Mouse (Mus musculus) cerebellum, adult 2 months (tissue): ENCODE measurements around the gene Slc26a6.

ENCODE experiments used
- CTCF ChIP-seq: fragments of 200-500 bp; IDR thresholded peaks from 2 replicates; pipeline ENCODE4 v1.5.1; 2011; ENCODE audit warnings: low read depth, mild to moderate bottlenecking, control low read depth, low read length, moderate library complexity, borderline replicate concordance; ENCODE audit not compliant: insufficient read depth
- POLR2A ChIP-seq: fragments of 200-500 bp; IDR thresholded peaks from 2 replicates; pipeline ENCODE4 v1.6.1; 2011; ENCODE audit warnings: low read length, control low read depth, borderline replicate concordance; ENCODE audit not compliant: insufficient read depth

DNA sequence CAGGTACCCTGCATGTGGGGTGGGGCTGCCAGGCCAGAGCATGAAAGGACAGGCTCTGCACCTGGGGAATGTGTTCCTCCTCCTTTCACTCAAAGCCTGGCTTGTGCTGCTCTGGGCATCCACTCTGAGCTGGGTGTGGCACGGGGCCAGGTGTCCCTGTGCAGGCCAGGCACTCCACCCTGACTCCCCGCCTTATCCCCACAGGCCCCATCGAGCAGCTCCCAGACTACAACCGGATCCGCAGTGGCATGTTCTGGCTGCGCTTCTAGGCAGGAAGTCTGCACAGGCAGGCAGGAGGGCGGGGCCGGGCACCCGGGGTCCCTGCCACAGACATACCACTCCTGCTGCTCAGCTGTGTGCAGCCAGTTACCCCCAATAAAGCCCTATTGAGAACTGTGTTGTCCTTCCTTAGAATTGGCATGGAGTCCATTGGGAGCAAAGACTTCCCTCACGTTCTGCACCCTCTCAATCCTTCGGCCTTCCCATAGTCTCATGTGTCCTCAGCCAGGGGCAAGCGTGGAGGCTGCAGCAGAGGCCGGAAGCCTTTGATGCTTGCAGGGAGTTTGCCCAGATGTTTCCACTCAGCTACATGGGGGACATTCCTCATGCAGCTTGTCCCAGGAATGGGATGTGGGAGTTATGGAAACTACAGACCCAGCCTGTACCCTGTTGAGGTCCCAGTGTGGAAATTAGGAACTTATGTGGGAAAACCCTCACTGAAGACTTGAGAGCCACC lies 96.3 kb downstream of the Slc26a6 start:
- TF ChIP-seq POLR2A (no peak), CTCF (no peak)
